Mouse (Mus musculus) T-helper 17 cell (primary cell): ENCODE results near the gene Fam169b.

ENCODE experiments used
- in situ Hi-C, 2 experiments: fragments of 300-600 bp; cut with MboI, MseI; formaldehyde crosslinking; loops; 1 replicate in 1 of 2; 2 replicates in 1 of 2; pipeline ENCODE4 v1.15.1; 2025; ENCODE audit warnings: high pct_unique_total_duplicates in 2 of 2

The Fam169b gene

DNA sequence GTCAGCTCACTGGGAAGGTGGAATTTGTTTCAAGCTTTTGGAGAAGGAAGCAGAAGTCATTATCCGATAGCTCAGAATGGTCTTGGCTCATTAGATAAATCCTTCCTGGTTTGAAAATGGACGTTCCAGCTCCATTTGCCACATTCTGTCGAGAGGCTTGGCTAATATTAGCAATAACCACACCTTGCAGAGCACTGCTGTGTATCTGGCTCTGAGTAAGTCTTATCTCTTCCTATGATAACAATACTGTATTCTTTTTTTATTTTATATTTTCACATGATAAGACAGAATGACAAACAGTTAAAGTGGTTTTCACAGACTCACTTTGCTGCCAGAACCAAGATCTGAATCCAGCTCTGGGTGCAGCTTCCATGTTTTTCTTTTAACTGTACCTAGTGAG, 113.1 kb downstream of the Fam169b start:
- in situ Hi-C loops = loop anchor here in 1 of 2 experiments (5.0 kb wide), 1 partner anchor 431 kb away; no protein-coding TSS in a partner anchor

DNA sequence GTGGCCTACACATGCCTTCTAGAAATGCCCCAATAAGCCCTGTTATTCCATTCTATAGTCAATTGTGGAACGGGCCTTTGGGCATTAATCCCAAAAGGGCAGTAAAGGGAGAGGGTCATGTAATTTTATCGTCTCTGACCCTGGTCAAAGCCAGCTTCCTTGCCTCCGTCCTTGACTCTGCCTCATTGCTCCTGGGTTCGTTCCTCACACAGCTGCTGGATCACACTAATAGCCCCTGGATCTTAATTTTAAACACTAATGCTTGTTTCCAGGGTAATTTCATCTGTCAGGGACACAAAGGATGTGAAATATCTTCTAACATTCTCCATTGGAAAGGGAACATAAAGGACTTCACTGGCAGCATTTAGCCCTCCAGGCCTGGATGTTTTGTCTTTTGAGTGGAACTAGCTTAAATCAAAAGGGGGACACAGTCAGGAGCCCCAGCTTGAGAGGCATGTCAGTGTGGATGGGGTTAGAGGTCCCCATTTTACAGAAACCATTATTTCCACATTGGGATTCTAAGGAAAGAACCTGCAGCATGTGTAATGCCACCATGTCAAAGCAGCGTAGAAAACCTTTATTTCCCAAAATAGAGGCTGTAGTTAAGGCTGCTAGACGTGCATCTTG, 122.2 kb downstream of the Fam169b start:
- in situ Hi-C loops = no loop called here

DNA sequence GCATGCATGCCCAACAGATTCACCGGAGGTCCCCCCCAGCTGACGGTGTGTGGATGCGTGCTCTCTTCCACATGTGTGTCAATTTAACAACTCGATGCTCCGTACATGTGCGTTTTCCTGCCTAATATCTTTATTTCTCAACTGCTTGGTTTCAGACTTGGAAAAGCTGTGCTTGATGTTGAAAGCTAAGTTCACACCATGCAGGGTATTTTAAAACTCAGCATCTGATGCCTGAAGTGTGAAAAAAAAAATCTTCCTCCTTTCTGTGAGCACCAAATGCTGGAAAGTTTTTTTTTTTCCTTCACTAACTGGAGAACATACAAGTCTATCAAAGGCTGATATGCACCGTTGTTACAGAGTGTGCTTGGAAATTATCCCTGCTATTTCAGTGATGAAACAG, 126.9 kb downstream of the Fam169b start:
- in situ Hi-C loops = no loop called here

DNA sequence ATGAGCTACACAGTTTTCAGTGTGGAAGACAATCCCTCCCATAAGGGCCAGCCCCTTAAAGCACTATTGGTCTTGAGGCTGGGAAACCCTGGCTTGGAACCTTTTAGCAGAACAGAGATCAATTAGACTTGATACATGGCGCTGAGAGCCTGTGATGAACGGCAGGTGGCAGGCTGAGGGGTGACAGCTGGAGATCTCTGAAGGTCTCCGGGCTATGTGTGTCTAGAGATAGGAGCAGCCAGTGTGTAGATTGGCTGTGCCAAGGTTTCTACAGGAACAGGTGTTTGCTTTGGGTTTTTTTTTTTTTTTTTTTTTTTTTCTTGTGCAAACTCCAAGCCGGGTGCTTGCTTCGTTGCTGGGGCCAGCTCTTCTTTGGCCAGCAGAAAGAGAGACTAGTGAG, 135.0 kb downstream of the Fam169b start:
- in situ Hi-C loops = no loop called here
